In genomic region chr16:21398345-21399051, GRCm38 (mm10) we compare ENCODE assay signal across 11 mouse cellular contexts. TPM values are rescaled to one million over a fixed set of nuclear protein-coding genes. Genes with fewer than 3 reads are reported as not detected.
A peak's percentile ranks its signal among the peaks of the same experiment; 100 is the strongest.
DNase-seq lines count a peak whose midpoint lies in the region; ATAC-seq and TF ChIP-seq lines count a peak whose summit lies in the region.
"Had no signal": no experiment of that assay in that cellular context is flagged by ENCODE, and none has a peak within 500 bp of the region (broad histone marks: within the 10 kb centered on the region; RNA-seq: fewer than 3 reads in every experiment).

No protein-coding gene starts in this region.

- peaks cover 6% of the 10 kb centered on the region for H3K4me1 ChIP-seq in heart, adult 2 months (ENCODE audit: control insufficient read depth, insufficient read depth, low read length)
- H3K4me1 ChIP-seq in midbrain, embryonic 12.5 days = peaks cover 37% of the 10 kb centered on the region

- peak; percentile 65 for ATAC-seq in midbrain, embryonic 12.5 days (ENCODE audit: low FRiP score, low read depth)
- no peak for ATAC-seq in activated CD4-positive, CD25-positive, alpha-beta regulatory T cell, adult 4 months

- no peak overlapping the region for H3K9ac ChIP-seq in heart, adult 2 months (ENCODE audit: low read depth, low read length)
- peak overlapping the region; percentile 28; the same call in 1 of the 2 replicates for H3K9ac ChIP-seq in midbrain, embryonic 12.5 days (replicated peaks)

- no peak overlapping the region for H3K4me3 ChIP-seq in heart, adult 2 months
- no peak overlapping the region for H3K4me3 ChIP-seq in midbrain, embryonic 12.5 days

- peak overlapping the region; percentile 26 for H3K4me2 ChIP-seq in midbrain, embryonic 12.5 days (replicated peaks)

- no peaks in the 10 kb centered on the region for H3K79me2 ChIP-seq in heart, adult 2 months (replicated peaks; ENCODE audit: control insufficient read depth, insufficient read depth, low read length)

- no peaks in the 10 kb centered on the region for H3K9me3 ChIP-seq in midbrain, embryonic 12.5 days

- TF ChIP-seq EP300 in heart, adult 2 months (IDR thresholded peaks at IDR 0.05; ENCODE audit: insufficient read depth, low read depth, low read length) = no peak

- peak; percentile 89 for DNase-seq in heart, adult 11 months
- DNase-seq in heart, adult 2 months = no peak
- peak; percentile 57 for DNase-seq in embryo, embryonic 10.5 days (ENCODE audit: low spot score)
- DNase-seq in heart, postnatal 10 days = peak; percentile 25 to 50
- no peak for DNase-seq in adrenal gland, postnatal 25 days
- no peak for DNase-seq in thymus, postnatal 25 days
- DNase-seq: cerebellum, adult 2 months; gastrocnemius, postnatal 10 days; lung, postnatal 36 days had no signal

- no peak for TF ChIP-seq POLR2A in heart, adult 2 months (IDR thresholded peaks at IDR 0.05; ENCODE audit: insufficient read depth, low read depth, low read length)

- H3K36me3 ChIP-seq in heart, adult 2 months (ENCODE audit: control insufficient read depth, insufficient read depth, low read length) = no peaks in the 10 kb centered on the region
- H3K36me3 ChIP-seq in midbrain, embryonic 12.5 days = no peaks in the 10 kb centered on the region

- no peak for TF ChIP-seq CTCF in heart, adult 2 months (IDR thresholded peaks at IDR 0.05)

- intact Hi-C loops in heart, adult 2 months (cut with DNase I) = no loop called here
- intact Hi-C loops in heart, postnatal 10 days (cut with DNase I) = loop anchor here (10.0 kb wide), 1 partner anchor 594 kb away; no protein-coding TSS in a partner anchor

- H3K27ac ChIP-seq in heart, adult 2 months = no peak overlapping the region
- H3K27ac ChIP-seq in midbrain, embryonic 12.5 days (replicated peaks) = peak overlapping the region; percentile 85

- 47% methylated on average over 8 of the region's 8 CpGs for whole genome bisulfite sequencing in heart, adult 2 months
- 11% methylated on average over 8 of the region's 8 CpGs for WGBS in midbrain, embryonic 12.5 days

- no peaks in the 10 kb centered on the region for H3K27me3 ChIP-seq in heart, adult 2 months (ENCODE audit: control insufficient read depth, insufficient read depth, low read length)
- no peaks in the 10 kb centered on the region; the same call in 1 of the 2 replicates for H3K27me3 ChIP-seq in midbrain, embryonic 12.5 days

RNA-seq across cellular contexts. Expression of gene Vps8, which starts 24.4 kb away (rescaled TPM):
- 10 to 100 TPM; 24.1 to 25.5 TPM for total RNA-seq in heart, adult 2 months (2021)
- polyA plus RNA-seq in heart, adult 2 months (2012; rRNA removed) = 14.0 and 20.9 TPM in 2 replicates
- total RNA-seq in heart, postnatal 10 days (2021) = 10 to 100 TPM; 23.0 to 23.2 TPM
- polyA plus RNA-seq in midbrain, embryonic 12.5 days (2016; fragmentation: Nextera tagmentation; extraction: Ambion mirVana) = 32.5 and 33.3 TPM in 2 replicates
- 10 to 100 TPM; 13.5 to 15.2 TPM for polyA plus RNA-seq in activated CD4-positive, CD25-positive, alpha-beta regulatory T cell, adult 4 months (2017; shearing (Covaris generic))
- 24.2 and 24.5 TPM in 2 replicates for total RNA-seq in adrenal gland, postnatal 25 days (2021)

Comparison
In these comparisons a context has a peak if more than half of its experiments do, and no peak if none do; other contexts are left out.
1. DNase-seq: peak in heart, adult 11 months (single experiment), embryo, embryonic 10.5 days (single experiment) and heart, postnatal 10 days (2 of 2); none in heart, adult 2 months (0 of 2), adrenal gland, postnatal 25 days (single experiment) and thymus, postnatal 25 days (single experiment).